Mouse (Mus musculus) MEL (cell line): ENCODE data around the gene Fam69b. TPM values are rescaled to one million over a fixed set of nuclear protein-coding genes. Genes with fewer than 3 reads are reported as not detected.

Experiments
- DNase-seq: peaks from one replicate; pipeline ENCODE4 v3.0.0; 2011; ENCODE audit warnings: low read depth, low spot score
- H3K27ac ChIP-seq: 2 replicates; pipeline ENCODE4 v1.5.1; 2012; ENCODE audit warnings: low read depth, mild to moderate bottlenecking, control low read depth, low read length, moderate library complexity; ENCODE audit not compliant: control insufficient read depth
- H3K27me3 ChIP-seq, 2 experiments: fragments of 150-350 bp in 1 of 2; sonication (generic) in 1 of 2; 2 replicates each; pipeline ENCODE4 v1.6.1; 2012; ENCODE audit warnings: low read length in 2 of 2, mild to moderate bottlenecking in 2 of 2, improper control_type of control experiment in 1 of 2, moderate library complexity in 1 of 2; ENCODE audit not compliant: insufficient read depth in 2 of 2, control insufficient read depth in 1 of 2
- H3K36me3 ChIP-seq, 2 experiments: 2 replicates each; pipeline ENCODE4 v1.6.1; 2012 to 2014; ENCODE audit warnings: low read length in 2 of 2, improper control_type of control experiment in 1 of 2, inconsistent platforms in 1 of 2, mild to moderate bottlenecking in 1 of 2; ENCODE audit not compliant: insufficient read depth in 2 of 2, control insufficient read depth in 1 of 2
- H3K4me1 ChIP-seq, 2 experiments: fragments of 150-350 bp in 1 of 2; sonication (generic) in 1 of 2; 2 replicates each; pipeline ENCODE4 v1.6.1; 2012; ENCODE audit warnings: low read length in 2 of 2, improper control_type of control experiment in 1 of 2, mild to moderate bottlenecking in 1 of 2; ENCODE audit not compliant: insufficient read depth in 2 of 2, control insufficient read depth in 1 of 2
- H3K4me3 ChIP-seq, 2 experiments: fragments of 150-350 bp in 1 of 2; sonication (generic) in 1 of 2; 2 replicates each; pipeline ENCODE4 v1.5.1; 2012; ENCODE audit warnings: low read depth in 2 of 2, low read length in 2 of 2, mild to moderate bottlenecking in 2 of 2, moderate library complexity in 2 of 2, control low read depth in 1 of 2, improper control_type of control experiment in 1 of 2; ENCODE audit not compliant: control insufficient read depth in 1 of 2, insufficient read depth in 1 of 2
- H3K79me2 ChIP-seq: 2 replicates; pipeline ENCODE4 v1.6.1; 2012; ENCODE audit warnings: mild to moderate bottlenecking, low read length, moderate library complexity; ENCODE audit not compliant: control insufficient read depth, poor library complexity, insufficient read depth
- H3K9ac ChIP-seq: 2 replicates; pipeline ENCODE4 v1.6.1; 2012; ENCODE audit warnings: low read depth, mild to moderate bottlenecking, control low read depth, low read length, moderate library complexity; ENCODE audit not compliant: control insufficient read depth, poor library complexity, severe bottlenecking
- H3K9me3 ChIP-seq: fragments of 150-350 bp; sonication (generic); replicated peaks from 2 replicates; pipeline ENCODE4 v1.6.1; 2012; ENCODE audit warnings: mild to moderate bottlenecking, low read length, improper control_type of control experiment, moderate library complexity; ENCODE audit not compliant: insufficient read depth
- CHD1 ChIP-seq: IDR thresholded peaks from 2 replicates; pipeline ENCODE4 v1.6.1; 2012; ENCODE audit warnings: low read depth, mild to moderate bottlenecking, inconsistent platforms, low read length, improper control_type of control experiment
- CHD2 ChIP-seq: IDR thresholded peaks from 2 replicates; pipeline ENCODE4 v1.6.1; 2011; ENCODE audit warnings: low read length, improper control_type of control experiment
- CTCF ChIP-seq, 3 experiments: IDR thresholded peaks in 2 of 3; conservative IDR thresholded peaks in 1 of 3; 2 replicates each; pipeline ENCODE4 v1.5.1; 2011 to 2012; ENCODE audit warnings: low read length in 3 of 3, low read depth in 2 of 3, mild to moderate bottlenecking in 2 of 3, improper control_type of control experiment in 1 of 3, inconsistent platforms in 1 of 3, mixed read lengths in 1 of 3, moderate library complexity in 1 of 3; ENCODE audit not compliant: control insufficient read depth in 1 of 3, insufficient read depth in 1 of 3, poor library complexity in 1 of 3, severe bottlenecking in 1 of 3
- EP300 ChIP-seq, 2 experiments: IDR thresholded peaks; 2 replicates each; pipeline ENCODE4 v1.6.1; 2011; ENCODE audit warnings: improper control_type of control experiment in 2 of 2, low read length in 2 of 2, low read depth in 1 of 2, mild to moderate bottlenecking in 1 of 2
- GABPA ChIP-seq: IDR thresholded peaks from 2 replicates; pipeline ENCODE4 v1.6.1; 2012; ENCODE audit warnings: low read depth, mild to moderate bottlenecking, inconsistent platforms, low read length, improper control_type of control experiment, moderate library complexity
- HCFC1 ChIP-seq: IDR thresholded peaks from 2 replicates; pipeline ENCODE4 v1.6.1; 2012; ENCODE audit warnings: low read depth, mild to moderate bottlenecking, inconsistent platforms, low read length, improper control_type of control experiment, moderate library complexity
- KAT2A ChIP-seq: conservative IDR thresholded peaks from 2 replicates; pipeline ENCODE4 v1.6.1; 2012; ENCODE audit warnings: low read depth, low read length, improper control_type of control experiment, inconsistent platforms
- MAFK ChIP-seq: IDR thresholded peaks from 2 replicates; pipeline ENCODE4 v1.6.1; 2011; ENCODE audit warnings: low read depth, mild to moderate bottlenecking, low read length, improper control_type of control experiment, borderline replicate concordance
- MXI1 ChIP-seq: IDR thresholded peaks from 2 replicates; pipeline ENCODE4 v1.6.1; 2011; ENCODE audit warnings: mild to moderate bottlenecking, low read depth, low read length, improper control_type of control experiment
- MYB ChIP-seq: IDR thresholded peaks from 2 replicates; pipeline ENCODE4 v1.6.1; 2011; ENCODE audit warnings: mild to moderate bottlenecking, low read depth, low read length, improper control_type of control experiment
- MYC ChIP-seq: IDR thresholded peaks from 2 replicates; pipeline ENCODE4 v1.6.1; 2011; ENCODE audit warnings: low read depth, mild to moderate bottlenecking, low read length, improper control_type of control experiment, moderate library complexity
- NELFE ChIP-seq: IDR thresholded peaks from 2 replicates; pipeline ENCODE4 v1.6.1; 2011; ENCODE audit warnings: low read depth, low read length, improper control_type of control experiment
- NRF1 ChIP-seq: IDR thresholded peaks from 2 replicates; pipeline ENCODE4 v1.6.1; 2014; ENCODE audit warnings: low read depth, mild to moderate bottlenecking, inconsistent platforms, low read length, improper control_type of control experiment, moderate library complexity; ENCODE audit not compliant: poor library complexity, insufficient read depth, severe bottlenecking
- POLR2A ChIP-seq, 2 experiments: IDR thresholded peaks; 2 replicates each; pipeline ENCODE4 v1.6.1; 2011 to 2012; ENCODE audit warnings: low read length in 2 of 2, mild to moderate bottlenecking in 2 of 2, control low read depth in 1 of 2, improper control_type of control experiment in 1 of 2, low read depth in 1 of 2, moderate library complexity in 1 of 2; ENCODE audit not compliant: control insufficient read depth in 1 of 2, insufficient read depth in 1 of 2, poor library complexity in 1 of 2
- POLR2AphosphoS5 ChIP-seq: IDR thresholded peaks from 2 replicates; pipeline ENCODE4 v1.6.1; 2012; ENCODE audit warnings: low read depth, borderline replicate concordance, mild to moderate bottlenecking, inconsistent platforms, low read length, moderate library complexity, mixed read lengths
- RAD21 ChIP-seq: IDR thresholded peaks from 2 replicates; pipeline ENCODE4 v1.6.1; 2011; ENCODE audit warnings: mild to moderate bottlenecking, low read depth, low read length, improper control_type of control experiment
- RCOR1 ChIP-seq: IDR thresholded peaks from 2 replicates; pipeline ENCODE4 v1.6.1; 2012; ENCODE audit warnings: low read depth, mild to moderate bottlenecking, inconsistent platforms, low read length, improper control_type of control experiment
- SMC3 ChIP-seq: IDR thresholded peaks from 2 replicates; pipeline ENCODE4 v1.6.1; 2011; ENCODE audit warnings: low read depth, low read length, improper control_type of control experiment
- TBP ChIP-seq: IDR thresholded peaks from 2 replicates; pipeline ENCODE4 v1.8.0; 2011; ENCODE audit warnings: low read depth, low read length, improper control_type of control experiment
- TCF12 ChIP-seq: IDR thresholded peaks from 2 replicates; pipeline ENCODE4 v1.6.1; 2014; ENCODE audit warnings: low read depth, mild to moderate bottlenecking, inconsistent platforms, low read length, improper control_type of control experiment, moderate library complexity
- UBTF ChIP-seq: IDR thresholded peaks from 2 replicates; pipeline ENCODE4 v1.6.1; 2012; ENCODE audit warnings: low read depth, mild to moderate bottlenecking, inconsistent platforms, low read length, improper control_type of control experiment, moderate library complexity, borderline replicate concordance; ENCODE audit not compliant: insufficient read depth
- USF1 ChIP-seq: IDR thresholded peaks from 2 replicates; pipeline ENCODE4 v1.6.1; 2014; ENCODE audit warnings: low read depth, mild to moderate bottlenecking, inconsistent platforms, low read length, improper control_type of control experiment, moderate library complexity
- ZKSCAN1 ChIP-seq: IDR thresholded peaks from 2 replicates; pipeline ENCODE4 v1.6.1; 2012; ENCODE audit warnings: low read depth, mild to moderate bottlenecking, inconsistent platforms, low read length, improper control_type of control experiment, moderate library complexity
- ZMIZ1 ChIP-seq: IDR thresholded peaks from 2 replicates; pipeline ENCODE4 v1.6.1; 2012; ENCODE audit warnings: low read depth, mild to moderate bottlenecking, inconsistent platforms, low read length, improper control_type of control experiment, moderate library complexity
- polyA plus RNA-seq, 2 experiments: library from polyadenylated mRNA; stranded (reverse) in 1 of 2; unstranded in 1 of 2; fragments of >175 nt in 1 of 2; fragments of >200 nt in 1 of 2; gene quantifications; 2 replicates each; pipeline versions ENCODE4 v1.2.1 to v1.2.4; 2012; ENCODE audit warnings: low replicate concordance in 2 of 2, low read depth in 1 of 2; ENCODE audit not compliant: insufficient read length in 2 of 2, insufficient read depth in 1 of 2, missing spikeins in 1 of 2
- total RNA-seq: library from RNA; depleted of rRNA; stranded (reverse); fragments of 300-350 nt; gene quantifications from 2 replicates; pipeline ENCODE4 v1.2.3, GENCODE M21; 2012

Gene Fam69b
- total and polyA plus RNA-seq, 3 experiments: 0.42 to 0.67 TPM; not detected in 1

GRCm38 (mm10) chr2:26595725-26596435 is 32.4 kb upstream of the Fam69b start:
- Histone ChIP-seq H3K27me3 (no peaks in the 10 kb centered on the region), H3K9ac (no peak overlapping the region)
- no peak for DNase-seq
- no peak for TF ChIP-seq CHD1
- no peak for TF ChIP-seq POLR2A (IDR thresholded peaks at IDR 0.05; ENCODE audit: control insufficient read depth in 1 of 2, insufficient read depth in 1 of 2, low read depth in 1 of 2, low read length in 2 of 2, poor library complexity in 1 of 2)
- TF ChIP-seq EP300 (IDR thresholded peaks at IDR 0.05; ENCODE audit: low read depth in 1 of 2, low read length in 2 of 2): no peak
- TF ChIP-seq MYB: no peak
- TF ChIP-seq RAD21: no peak
- no peak for TF ChIP-seq TCF12
- TF ChIP-seq CHD2: no peak
- no peak for TF ChIP-seq MYC
- no peak for TF ChIP-seq RCOR1
- TF ChIP-seq, all 39 proteins: peak for 0
- H3K9me3 ChIP-seq: no peaks in the 10 kb centered on the region
- H3K79me2 ChIP-seq: no peaks in the 10 kb centered on the region
- no peaks in the 10 kb centered on the region for H3K36me3 ChIP-seq
- no peak overlapping the region for H3K27ac ChIP-seq
- no peak overlapping the region for H3K4me3 ChIP-seq
- no peaks in the 10 kb centered on the region for H3K4me1 ChIP-seq

- H3K36me3 ChIP-seq: no peaks in the 10 kb centered on the region
- H3K27ac ChIP-seq: no peak overlapping the region
- no peaks in the 10 kb centered on the region for H3K4me1 ChIP-seq
- H3K9me3 ChIP-seq: no peaks in the 10 kb centered on the region
- TF ChIP-seq MXI1: no peak
- TF ChIP-seq EP300 (IDR thresholded peaks at IDR 0.05; ENCODE audit: low read depth in 1 of 2, low read length in 2 of 2): no peak
- no peak for TF ChIP-seq ZKSCAN1
- TF ChIP-seq HCFC1: no peak
- TF ChIP-seq ZMIZ1: no peak
- no peak for TF ChIP-seq GABPA
- TF ChIP-seq TBP: no peak
- no peak for TF ChIP-seq UBTF
- no peak for TF ChIP-seq USF1
- no peak for TF ChIP-seq RAD21
- no peak for TF ChIP-seq NRF1
- TF ChIP-seq POLR2AphosphoS5: no peak
- TF ChIP-seq NELFE: no peak
- no peak for TF ChIP-seq CHD2
- TF ChIP-seq TCF12: no peak
- TF ChIP-seq SMC3: no peak
- TF ChIP-seq KAT2A: no peak
- TF ChIP-seq MAFK: no peak
- no peak for TF ChIP-seq CTCF (IDR thresholded peaks at IDR 0.05 in 2 of 3, conservative IDR thresholded peaks at IDR 0.05 in 1 of 3; ENCODE audit: control insufficient read depth in 1 of 3, insufficient read depth in 1 of 3, low read depth in 2 of 3, low read length in 3 of 3, poor library complexity in 1 of 3, severe bottlenecking in 1 of 3)
- no peaks in the 10 kb centered on the region for H3K79me2 ChIP-seq
- no peak overlapping the region for H3K9ac ChIP-seq
- DNase-seq: no peak
- no peaks in the 10 kb centered on the region for H3K27me3 ChIP-seq
- H3K4me3 ChIP-seq: no peak overlapping the region
Measured at GRCm38 (mm10) chr2:26596898-26597297, 31.4 kb upstream of the Fam69b start.
